Mouse (Mus musculus) stomach, postnatal 0 days (tissue): Measurements from ENCODE around the gene Mgea5.

Source experiments
- CTCF ChIP-seq: IDR thresholded peaks from 2 replicates; pipeline ENCODE4 v1.5.1; 2016; ENCODE audit warnings: antibody characterized with exemption, low read depth, mild to moderate bottlenecking, moderate library complexity
- EP300 ChIP-seq: optimal IDR thresholded peaks from 2 replicates; pipeline ENCODE3; 2016; ENCODE audit warnings: antibody characterized with exemption

GRCm38 (mm10) chr19:45736855-45737207, 46.8 kb downstream of the Mgea5 start:
- TF ChIP-seq CTCF (no peak; the same call in 1 of the 2 replicates), EP300 (no peak)
